Mouse (Mus musculus) embryonic fibroblast, embryonic 13.5 days (primary cell): ENCODE measurements at regions not wholly inside any gene's neighbourhood (a gene's known extent, or its start where the extent isn't known, plus 50 kb on each side); places are given as distances from the start of the nearest gene placed in this dataset.

Source experiments
- H3K27ac ChIP-seq: 2 replicates; pipeline ENCODE4 v1.5.1; 2012; ENCODE audit warnings: low read length, control low read depth, inconsistent platforms; ENCODE audit not compliant: insufficient read depth
- H3K4me1 ChIP-seq: 2 replicates; pipeline ENCODE4 v1.6.1; 2011; ENCODE audit warnings: low read length; ENCODE audit not compliant: control insufficient read depth, insufficient read depth
- H3K4me3 ChIP-seq: 2 replicates; pipeline ENCODE4 v1.5.1; 2011; ENCODE audit warnings: mild to moderate bottlenecking, control low read depth, low read length; ENCODE audit not compliant: insufficient read depth
- CTCF ChIP-seq: IDR thresholded peaks from 2 replicates; pipeline ENCODE4 v1.5.1; 2011; ENCODE audit warnings: mild to moderate bottlenecking, control low read depth, low read length, moderate library complexity, borderline replicate concordance; ENCODE audit not compliant: insufficient read depth
- POLR2A ChIP-seq: IDR thresholded peaks from 2 replicates; pipeline ENCODE4 v1.6.1; 2011; ENCODE audit warnings: low read depth, mild to moderate bottlenecking, control low read depth, low read length, moderate library complexity

DNA sequence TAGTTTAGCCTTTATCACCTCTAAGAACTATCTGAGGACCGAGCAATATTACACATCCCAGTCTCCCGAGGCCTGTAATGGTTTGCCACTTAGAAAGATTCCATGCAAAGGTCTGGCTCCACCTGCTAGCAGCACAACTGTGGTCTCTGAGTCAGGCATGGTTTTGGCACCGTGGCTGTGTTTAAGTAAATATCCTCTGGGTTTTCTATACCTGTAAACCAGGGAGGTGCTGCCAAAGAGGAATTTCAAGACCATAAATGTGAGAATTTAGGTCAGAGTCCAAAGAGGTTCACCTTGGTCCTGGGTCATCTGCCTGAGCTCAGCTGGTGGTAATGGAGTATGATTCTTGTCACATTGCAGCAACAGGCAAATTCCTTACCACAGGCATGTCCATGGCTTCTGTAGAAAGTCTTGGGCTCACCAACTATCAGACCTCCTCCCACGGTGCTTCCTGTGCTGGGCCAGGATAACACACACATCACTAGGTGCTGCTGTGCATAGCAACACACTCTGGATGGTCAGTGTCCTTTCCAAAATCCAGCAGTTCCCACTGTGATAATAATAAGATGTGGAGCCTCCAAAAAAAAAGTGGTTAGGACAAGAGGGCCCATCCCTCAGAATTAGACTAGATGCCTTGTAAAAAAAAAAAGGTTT lies 332.8 kb upstream of the Smim15 start:
- H3K4me1 ChIP-seq: no peaks in the 10 kb centered on the region
- no peak overlapping the region for H3K4me3 ChIP-seq
- no peak overlapping the region for H3K27ac ChIP-seq
- no peak for TF ChIP-seq POLR2A
- no peak for TF ChIP-seq CTCF

DNA sequence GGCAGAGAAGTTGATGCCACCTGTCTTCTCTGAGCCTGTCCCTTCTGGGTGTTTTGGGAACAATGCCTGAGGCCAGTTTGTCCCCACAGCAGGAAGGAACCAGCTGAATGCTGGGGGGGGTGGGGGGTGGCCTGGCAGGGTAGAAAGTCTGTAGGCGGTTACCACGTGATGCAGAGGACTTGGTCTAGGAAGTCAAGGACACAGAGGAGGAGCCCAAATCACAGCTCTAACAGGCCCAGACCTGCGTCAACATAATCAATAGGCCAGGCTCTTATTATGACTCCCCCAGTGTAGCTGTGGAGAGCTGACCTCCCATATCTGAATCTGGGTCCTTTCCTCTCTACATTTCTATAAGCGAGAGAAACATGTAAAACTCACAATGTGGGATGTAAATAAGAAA lies 333.9 kb upstream of the Smim15 start:
- Histone ChIP-seq H3K4me3 (no peak overlapping the region), H3K27ac (no peak overlapping the region), H3K4me1 (no peaks in the 10 kb centered on the region)
- TF ChIP-seq CTCF (no peak), POLR2A (no peak)

DNA sequence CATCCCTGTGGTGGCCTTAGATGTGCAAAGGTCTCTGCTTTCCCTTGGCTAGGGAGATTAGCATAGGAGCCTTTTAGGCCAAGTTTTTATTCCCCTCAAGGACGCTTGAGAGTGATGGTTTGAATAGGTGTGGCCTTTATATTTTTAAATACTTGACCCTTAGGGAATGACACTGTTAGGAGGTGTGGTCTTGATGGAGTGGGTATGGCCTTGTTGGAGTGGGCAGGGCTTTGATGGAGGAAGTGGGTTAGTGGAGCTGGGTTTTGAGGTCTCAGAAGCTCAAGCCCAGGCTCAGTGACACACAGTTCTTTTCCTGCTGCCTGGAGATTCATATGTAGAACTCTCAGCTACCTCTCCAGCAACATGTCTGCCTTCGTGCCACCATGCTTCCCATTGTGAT lies 334.4 kb upstream of the Smim15 start:
- Histone ChIP-seq H3K4me3 (no peak overlapping the region), H3K4me1 (no peaks in the 10 kb centered on the region), H3K27ac (no peak overlapping the region)
- TF ChIP-seq POLR2A (no peak), CTCF (no peak)

DNA sequence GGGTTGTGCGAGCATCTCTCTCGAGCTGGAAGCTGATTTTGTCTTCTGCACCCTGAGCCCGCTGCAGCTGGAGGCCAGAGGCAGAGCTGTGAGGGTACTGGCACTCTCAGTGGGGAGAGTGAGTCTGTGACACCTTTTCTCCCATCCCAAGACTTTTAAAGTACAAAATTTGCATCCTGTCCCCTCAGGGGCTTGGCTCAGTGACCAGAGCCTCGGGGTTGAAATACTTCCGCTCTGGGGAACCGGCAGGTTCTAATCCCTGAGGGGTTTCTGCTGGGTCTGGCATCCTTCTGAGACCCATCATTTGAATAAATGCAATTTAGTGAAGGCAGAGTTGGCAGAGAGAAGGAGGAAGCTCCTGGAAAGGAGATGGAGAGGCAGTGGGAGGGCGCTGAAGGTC lies 340.5 kb upstream of the Smim15 start:
- Histone ChIP-seq H3K27ac (no peak overlapping the region), H3K4me1 (peaks cover 4% of the 10 kb centered on the region; the same call in 1 of the 2 replicates), H3K4me3 (no peak overlapping the region)
- TF ChIP-seq CTCF (no peak), POLR2A (no peak)

DNA sequence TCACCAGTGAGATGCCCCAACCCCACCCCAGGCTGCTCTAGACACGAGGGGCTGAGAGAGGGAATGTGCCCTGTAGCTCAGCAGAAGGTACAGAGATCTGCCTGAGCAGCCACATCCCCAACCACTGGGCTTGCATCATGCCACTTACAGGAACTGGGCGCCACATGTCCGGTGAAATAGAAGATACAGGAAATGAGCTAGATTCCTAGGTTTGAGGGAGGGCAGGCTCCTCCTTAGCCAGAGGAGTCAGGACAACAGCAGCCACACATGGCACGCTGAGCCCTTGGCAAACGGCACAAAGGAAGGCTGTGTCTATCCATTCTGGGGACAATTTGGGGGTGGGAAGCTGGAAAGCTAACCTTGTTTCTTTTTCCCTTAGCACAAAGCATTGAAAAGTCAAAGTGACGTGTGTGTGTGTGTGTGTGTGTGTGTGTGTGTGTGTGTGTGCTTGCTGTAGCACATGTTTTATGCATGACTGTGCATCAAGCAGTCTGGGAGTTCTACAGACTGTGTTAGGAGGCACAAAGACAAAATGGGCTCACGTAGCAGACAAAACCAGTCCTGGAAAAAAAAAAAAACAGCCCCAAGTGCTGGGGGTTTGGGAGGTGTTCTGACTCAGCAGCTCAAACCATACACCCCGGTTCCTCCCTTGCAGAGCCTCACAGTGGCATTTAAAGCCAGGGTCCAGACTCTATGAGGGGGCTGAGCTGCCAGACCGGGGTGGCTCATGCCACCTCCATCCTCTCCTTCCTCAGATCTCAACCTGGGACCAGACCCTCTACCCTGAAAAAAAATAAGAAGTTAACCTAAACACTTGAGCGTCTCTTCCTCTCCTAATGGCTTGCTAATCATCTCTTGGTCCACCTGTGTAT lies 343.7 kb upstream of the Smim15 start:
- H3K27ac ChIP-seq: peak overlapping the region; percentile 77
- TF ChIP-seq CTCF (no peak), POLR2A (peak; percentile 45)

DNA sequence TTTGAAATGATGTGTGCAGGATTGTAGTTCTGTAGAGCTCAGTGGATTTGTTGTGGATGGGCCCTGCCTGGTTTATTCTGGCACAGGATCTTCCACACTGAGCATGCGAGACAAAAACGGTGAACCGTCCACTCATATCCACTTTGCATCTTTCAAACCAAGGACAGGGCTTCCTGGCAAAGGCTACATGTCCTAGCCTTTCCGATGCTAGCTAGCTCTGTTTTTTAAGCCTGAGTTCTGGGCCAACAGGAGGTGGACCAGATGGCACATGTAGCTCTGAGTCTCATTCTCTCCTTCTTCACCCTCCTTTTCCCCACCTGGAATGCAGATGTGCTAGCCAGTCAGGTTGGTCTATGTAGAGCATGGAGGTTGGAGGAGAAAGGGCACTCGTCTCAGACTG lies 345.0 kb upstream of the Smim15 start:
- no peak for TF ChIP-seq POLR2A
- no peak for TF ChIP-seq CTCF
- Histone ChIP-seq H3K4me1 (peaks cover 4% of the 10 kb centered on the region; the same call in 1 of the 2 replicates), H3K27ac (peak overlapping the region; percentile 77), H3K4me3 (no peak overlapping the region)

More for the DNA sequence above, 343.7 kb upstream of the Smim15 start:
- peaks cover 4% of the 10 kb centered on the region; the same call in 1 of the 2 replicates for H3K4me1 ChIP-seq
- H3K4me3 ChIP-seq: no peak overlapping the region

DNA sequence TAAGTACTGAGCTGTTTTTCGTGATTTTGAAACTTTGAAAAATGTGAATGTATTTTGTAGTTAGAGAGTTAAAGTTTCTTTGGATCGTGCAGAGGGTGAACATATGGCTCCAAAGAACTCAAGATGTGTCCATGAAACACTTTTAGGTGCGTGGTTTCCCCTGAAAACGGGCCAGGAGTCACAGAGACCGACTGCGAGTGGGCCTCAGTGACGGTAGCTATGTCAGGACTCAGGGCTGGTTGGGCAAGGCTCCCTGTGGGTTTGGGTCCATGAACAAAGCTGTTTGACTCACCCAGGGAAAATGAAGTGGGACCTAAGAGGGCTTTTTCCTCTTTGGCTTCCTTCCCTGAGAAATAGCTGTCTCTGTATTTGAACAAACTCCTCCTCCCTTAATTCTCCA lies 345.9 kb upstream of the Smim15 start:
- no peak for TF ChIP-seq CTCF
- TF ChIP-seq POLR2A: no peak
- Histone ChIP-seq H3K27ac (peak overlapping the region; percentile 53; the same call in 1 of the 2 replicates), H3K4me1 (peaks cover 4% of the 10 kb centered on the region; the same call in 1 of the 2 replicates), H3K4me3 (no peak overlapping the region)

DNA sequence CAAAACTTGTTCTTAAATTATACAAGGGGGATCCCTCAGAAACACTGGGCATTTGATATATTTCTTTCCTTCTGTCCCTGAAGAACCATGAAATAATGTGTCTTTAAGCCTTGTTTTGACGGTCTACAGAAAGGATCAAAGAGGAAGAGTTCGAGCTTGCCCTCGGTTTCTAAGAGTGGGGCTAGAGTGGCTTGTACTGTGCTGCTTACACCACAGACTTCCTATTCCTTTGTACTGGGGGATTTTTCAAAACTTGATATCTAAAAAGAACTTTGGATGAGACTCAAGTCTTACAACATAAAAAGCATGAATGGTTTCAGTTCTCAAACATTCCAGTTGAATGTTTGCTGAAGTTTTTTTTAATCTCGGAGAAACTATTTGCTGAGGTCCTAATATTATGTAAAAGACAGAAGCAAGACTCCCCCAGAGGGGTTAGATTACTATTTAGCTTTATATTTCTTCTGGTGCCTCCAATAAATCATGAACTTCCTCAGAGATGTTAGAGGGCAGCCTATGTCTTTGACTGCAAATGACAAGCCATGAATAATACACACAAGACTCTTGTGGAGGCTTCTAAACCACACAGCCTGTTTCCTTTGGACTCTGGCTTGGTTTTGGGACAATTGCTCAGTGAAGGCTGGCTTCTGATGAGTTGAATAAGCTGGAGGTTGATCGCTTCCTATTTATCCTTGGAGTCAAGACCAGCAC lies 352.0 kb upstream of the Smim15 start:
- TF ChIP-seq POLR2A (no peak), CTCF (no peak)
- H3K27ac ChIP-seq: peak overlapping the region; percentile 31
- H3K4me3 ChIP-seq: no peak overlapping the region

DNA sequence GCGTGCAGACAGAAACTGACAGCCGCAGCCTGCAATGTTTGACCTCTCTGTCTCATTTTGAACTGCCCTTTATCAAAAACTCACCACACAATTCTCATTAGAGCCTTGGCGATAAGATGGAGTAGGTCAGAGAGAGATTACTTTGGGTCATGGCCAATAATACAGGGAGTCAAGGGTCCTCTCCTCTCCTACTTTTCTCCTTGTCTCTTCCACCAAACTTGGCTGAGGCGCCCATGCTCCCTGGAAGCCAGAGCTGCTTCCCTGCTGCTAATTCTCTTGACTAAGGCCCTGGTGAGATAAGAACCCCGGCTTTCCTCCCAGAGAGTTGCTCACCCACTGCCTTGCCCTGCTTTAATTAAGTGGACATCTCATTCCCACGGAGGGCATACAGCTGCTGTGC lies 355.3 kb upstream of the Smim15 start:
- no peak for TF ChIP-seq CTCF
- no peak for TF ChIP-seq POLR2A
- H3K4me1 ChIP-seq: no peaks in the 10 kb centered on the region; the same call in 1 of the 2 replicates
- H3K27ac ChIP-seq: no peak overlapping the region

More for the DNA sequence above, 352.0 kb upstream of the Smim15 start:
- no peaks in the 10 kb centered on the region for H3K4me1 ChIP-seq

More for the DNA sequence above, 355.3 kb upstream of the Smim15 start:
- H3K4me3 ChIP-seq: no peak overlapping the region
